Mouse (Mus musculus) forebrain, embryonic 14.5 days (tissue): Measurements from ENCODE around the gene S100a7a. TPM values are rescaled to one million over a fixed set of nuclear protein-coding genes. Genes with fewer than 3 reads are reported as not detected.

Source experiments
- ATAC-seq: fragments of 200-750 bp; cut with Nextera tagmentation; 2 replicates; pipeline ENCODE4 v1.8.0; 2017; ENCODE audit warnings: mild to moderate bottlenecking, moderate library complexity
- DNase-seq: peaks from one replicate; pipeline ENCODE4 v3.0.0-alpha.2; 2015; ENCODE audit warnings: low spot score
- H3K27ac ChIP-seq: fragments of 300-500 bp; sonication (generic); 2 replicates; pipeline ENCODE4 v1.5.1; 2014; ENCODE audit warnings: low read depth, mild to moderate bottlenecking, control low read depth, low read length, moderate library complexity
- H3K27me3 ChIP-seq: fragments of 300-500 bp; sonication (generic); replicated peaks from 2 replicates; pipeline ENCODE4 v1.6.1; 2014; ENCODE audit warnings: low read length, control low read depth, mixed read lengths; ENCODE audit not compliant: control insufficient read depth, insufficient read depth
- H3K36me3 ChIP-seq: fragments of 300-500 bp; sonication (generic); 2 replicates; pipeline ENCODE4 v1.6.1; 2014; ENCODE audit warnings: low read length, control low read depth; ENCODE audit not compliant: control insufficient read depth, insufficient read depth
- H3K4me1 ChIP-seq: fragments of 300-500 bp; sonication (generic); 2 replicates; pipeline ENCODE4 v1.6.1; 2014; ENCODE audit warnings: antibody characterized with exemption, low read length, control low read depth; ENCODE audit not compliant: control insufficient read depth, insufficient read depth
- H3K4me2 ChIP-seq: fragments of 300-500 bp; sonication (generic); 2 replicates; pipeline ENCODE4 v1.6.1; 2014; ENCODE audit warnings: mild to moderate bottlenecking, control low read depth, low read length
- H3K4me3 ChIP-seq: fragments of 300-500 bp; sonication (generic); 2 replicates; pipeline ENCODE4 v1.5.1; 2014; ENCODE audit warnings: low read depth, low read length, control low read depth
- H3K9ac ChIP-seq: fragments of 300-500 bp; sonication (generic); 2 replicates; pipeline ENCODE4 v1.6.1; 2014; ENCODE audit warnings: mild to moderate bottlenecking, low read length, control low read depth, moderate library complexity
- H3K9me3 ChIP-seq: fragments of 300-500 bp; sonication (generic); replicated peaks from 2 replicates; pipeline ENCODE4 v1.6.1; 2016; ENCODE audit warnings: low read length, control low read depth, mixed read lengths; ENCODE audit not compliant: control insufficient read depth
- WGBS: fragments of 180-500 bp; shearing (Covaris S2); extraction: QIAGEN DNeasy Blood & Tissue Kit; methylation state at CpG from one replicate; pipeline ENCODE4 v1.1.7; 2014; 5-methylcytosine and 5-hydroxymethylcytosine counted together
- polyA plus RNA-seq: library from polyadenylated mRNA; unstranded; fragments of >200 nt; fragmentation: Nextera tagmentation; extraction: Ambion mirVana; gene quantifications from 2 replicates; pipeline ENCODE4 v1.2.1, GENCODE M21; 2014

The S100a7a gene
- polyA plus RNA-seq, 1 experiment from 2014 or later = not detected

DNA sequence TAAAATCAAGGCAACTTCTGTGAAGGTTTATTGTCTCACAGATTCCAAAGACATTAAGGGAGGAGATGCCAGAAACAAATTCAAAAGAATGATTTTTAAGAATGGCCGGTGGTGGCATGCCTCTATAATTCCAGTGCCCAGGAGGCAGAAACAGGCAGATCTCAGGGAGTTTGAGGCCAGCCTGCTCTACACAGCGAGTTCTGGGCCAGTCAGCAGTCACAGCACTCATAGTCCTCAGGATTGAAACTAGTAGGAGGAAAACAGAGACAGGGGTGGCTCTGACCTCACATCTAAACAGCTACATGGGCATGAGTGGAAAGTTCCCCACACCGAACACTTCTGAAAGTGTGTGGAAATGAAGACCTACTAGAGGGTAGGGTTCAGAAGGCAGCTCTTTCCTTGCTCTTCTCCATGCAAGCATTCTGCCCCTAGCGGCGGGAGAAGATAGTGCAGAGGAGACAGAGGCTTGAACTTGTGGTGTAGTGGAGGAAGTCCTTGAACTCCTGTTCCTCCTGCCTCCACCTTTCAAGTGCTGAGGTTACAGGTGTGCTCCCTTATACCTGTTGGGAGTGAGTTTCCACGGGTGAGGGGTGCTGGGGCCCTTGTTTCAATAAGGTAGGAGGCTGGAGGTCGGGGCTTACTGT, 14.2 kb upstream of the S100a7a start:
- 53% methylated on average over 7 of the region's 7 CpGs for WGBS
- ATAC-seq (no peak), DNase-seq (peak; percentile 15)
- H3K9me3 ChIP-seq = no peaks in the 10 kb centered on the region
- no peak overlapping the region for H3K27ac ChIP-seq
- H3K4me1 ChIP-seq = no peaks in the 10 kb centered on the region
- H3K36me3 ChIP-seq = no peaks in the 10 kb centered on the region
- H3K9ac ChIP-seq = no peak overlapping the region
- no peak overlapping the region for H3K4me2 ChIP-seq
- H3K4me3 ChIP-seq = no peak overlapping the region
- no peaks in the 10 kb centered on the region for H3K27me3 ChIP-seq

- WGBS = 88% methylated on average over 7 of the region's 7 CpGs
Measured at GRCm38 (mm10) chr3:90640981-90641380, 12.8 kb upstream of the S100a7a start.

GRCm38 (mm10) chr3:90644220-90644619, 9.6 kb upstream of the S100a7a start:
- H3K36me3 ChIP-seq = no peaks in the 10 kb centered on the region
- no peak for ATAC-seq
- no peaks in the 10 kb centered on the region for H3K27me3 ChIP-seq
- 46% methylated on average over 3 of the region's 3 CpGs for WGBS
- no peak overlapping the region for H3K4me2 ChIP-seq
- H3K9ac ChIP-seq = no peak overlapping the region
- H3K4me1 ChIP-seq = no peaks in the 10 kb centered on the region
- no peak overlapping the region for H3K27ac ChIP-seq
- H3K9me3 ChIP-seq = no peaks in the 10 kb centered on the region
- DNase-seq = no peak
- H3K4me3 ChIP-seq = no peak overlapping the region

More at GRCm38 (mm10) chr3:90640981-90641380, 12.8 kb upstream of the S100a7a start:
- Histone ChIP-seq H3K4me2 (no peak overlapping the region), H3K4me1 (no peaks in the 10 kb centered on the region), H3K9ac (no peak overlapping the region), H3K36me3 (no peaks in the 10 kb centered on the region), H3K9me3 (no peaks in the 10 kb centered on the region), H3K4me3 (no peak overlapping the region), H3K27ac (no peak overlapping the region), H3K27me3 (no peaks in the 10 kb centered on the region)
- no peak for ATAC-seq
- DNase-seq = no peak

GRCm38 (mm10) chr3:90647291-90647690, 6.5 kb upstream of the S100a7a start:
- H3K4me1 ChIP-seq = no peaks in the 10 kb centered on the region
- H3K36me3 ChIP-seq = no peaks in the 10 kb centered on the region
- ATAC-seq (no peak), DNase-seq (no peak)
- H3K9me3 ChIP-seq = no peaks in the 10 kb centered on the region
- no peak overlapping the region for H3K4me3 ChIP-seq
- H3K9ac ChIP-seq = no peak overlapping the region
- no peak overlapping the region for H3K27ac ChIP-seq
- WGBS = 82% methylated on average over 1 of the region's 1 CpGs
- H3K4me2 ChIP-seq = no peak overlapping the region
- H3K27me3 ChIP-seq = no peaks in the 10 kb centered on the region

DNA sequence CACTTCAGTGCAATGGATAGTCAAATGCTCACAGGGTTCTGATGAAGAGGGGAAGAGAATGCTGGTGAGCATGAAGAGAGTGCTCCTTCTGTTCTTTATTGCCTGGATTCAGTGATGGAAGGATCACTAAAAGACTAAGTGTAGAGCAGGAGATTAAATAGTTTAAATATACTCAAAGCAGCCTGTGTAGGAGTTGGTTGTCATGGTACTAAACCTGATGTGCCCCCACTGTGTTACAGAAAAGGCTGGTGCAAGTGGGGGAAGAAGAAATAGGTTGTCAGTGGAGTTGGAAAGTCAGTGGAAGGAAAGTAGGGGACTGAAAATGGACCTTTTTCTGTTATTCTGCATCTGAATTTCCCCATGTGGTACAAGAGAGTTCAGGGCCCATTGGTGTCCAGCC, 4.8 kb upstream of the S100a7a start:
- DNase-seq (no peak), ATAC-seq (no peak)
- Histone ChIP-seq H3K27ac (no peak overlapping the region), H3K27me3 (no peaks in the 10 kb centered on the region), H3K9me3 (no peaks in the 10 kb centered on the region), H3K36me3 (no peaks in the 10 kb centered on the region), H3K4me1 (no peaks in the 10 kb centered on the region), H3K9ac (no peak overlapping the region), H3K4me2 (no peak overlapping the region), H3K4me3 (no peak overlapping the region)

GRCm38 (mm10) chr3:90649832-90650231, 4.0 kb upstream of the S100a7a start:
- no peak overlapping the region for H3K4me3 ChIP-seq
- no peak overlapping the region for H3K9ac ChIP-seq
- H3K4me1 ChIP-seq = no peaks in the 10 kb centered on the region
- H3K9me3 ChIP-seq = no peaks in the 10 kb centered on the region
- H3K27ac ChIP-seq = no peak overlapping the region
- no peak overlapping the region for H3K4me2 ChIP-seq
- no peak for DNase-seq
- no peaks in the 10 kb centered on the region for H3K27me3 ChIP-seq
- 90% methylated on average over 2 of the region's 2 CpGs for WGBS
- H3K36me3 ChIP-seq = no peaks in the 10 kb centered on the region
- no peak for ATAC-seq

GRCm38 (mm10) chr3:90652878-90653508, 824 bp upstream of the S100a7a start:
- Histone ChIP-seq H3K27ac (no peak overlapping the region), H3K27me3 (no peaks in the 10 kb centered on the region), H3K36me3 (no peaks in the 10 kb centered on the region), H3K4me1 (no peaks in the 10 kb centered on the region), H3K9me3 (no peaks in the 10 kb centered on the region), H3K4me2 (no peak overlapping the region), H3K9ac (no peak overlapping the region), H3K4me3 (no peak overlapping the region)
- DNase-seq = peak; percentile 91
- 33% methylated on average over 5 of the region's 5 CpGs for WGBS
- ATAC-seq = peak; percentile 80

DNA sequence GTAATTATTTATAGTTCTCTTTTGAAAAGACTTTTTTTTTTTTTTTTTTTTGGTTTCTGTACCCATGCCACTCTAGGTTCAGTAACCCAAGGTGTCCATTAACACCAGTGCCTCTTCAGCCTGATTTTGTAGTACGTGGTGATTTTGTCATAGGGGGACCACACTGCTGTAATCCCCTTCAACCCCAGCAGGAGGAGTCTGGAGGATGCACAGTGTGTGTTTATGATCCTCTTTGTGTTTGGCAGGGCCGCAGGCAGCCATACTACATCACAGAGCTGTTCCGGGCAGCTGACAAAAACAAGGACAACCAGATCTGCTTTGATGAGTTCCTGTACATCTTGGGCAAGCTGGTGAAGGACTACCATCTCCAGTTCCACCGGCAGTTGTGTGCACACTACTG, 3.6 kb downstream of the S100a7a start:
- 73% methylated on average over 4 of the region's 4 CpGs for WGBS
- no peak for ATAC-seq
- DNase-seq = peak; percentile 3
- Histone ChIP-seq H3K9ac (no peak overlapping the region), H3K4me2 (no peak overlapping the region), H3K4me3 (no peak overlapping the region), H3K4me1 (no peaks in the 10 kb centered on the region), H3K27me3 (no peaks in the 10 kb centered on the region), H3K9me3 (no peaks in the 10 kb centered on the region), H3K36me3 (no peaks in the 10 kb centered on the region), H3K27ac (no peak overlapping the region)

DNA sequence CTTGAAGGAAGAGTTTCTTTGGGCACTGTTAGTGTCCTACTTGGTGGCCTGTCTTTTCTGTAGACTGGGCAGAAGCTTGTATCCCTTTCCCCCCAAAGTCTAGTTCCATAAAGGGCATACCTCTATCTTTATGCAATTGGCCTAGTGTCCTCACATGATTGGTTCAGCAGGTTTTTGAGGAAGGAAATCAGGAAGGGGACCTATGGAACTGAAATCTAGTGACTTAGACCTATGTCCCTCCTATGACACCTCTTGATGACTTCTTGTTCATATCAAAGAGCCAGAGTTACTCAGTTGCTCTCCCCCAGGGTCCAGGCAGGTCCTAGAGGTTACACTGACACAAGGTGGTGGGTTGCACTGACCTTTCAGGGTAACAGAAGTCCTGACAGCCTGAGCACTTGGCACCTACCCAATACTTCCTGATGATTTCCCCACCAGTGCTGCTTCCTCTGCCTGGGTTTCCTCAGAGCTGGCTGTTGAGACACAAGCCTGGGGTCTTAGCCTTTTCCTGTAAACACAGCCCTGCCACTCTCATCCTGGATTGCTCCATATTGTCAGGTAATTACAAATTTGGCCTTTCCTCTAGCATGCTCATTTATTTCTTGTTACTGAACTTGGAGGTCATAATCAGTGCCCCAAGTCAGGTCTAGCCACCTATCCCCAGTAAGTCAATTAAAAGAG, 5.7 kb downstream of the S100a7a start:
- DNase-seq (no peak), ATAC-seq (no peak)
- Histone ChIP-seq H3K27me3 (no peaks in the 10 kb centered on the region), H3K27ac (no peak overlapping the region), H3K4me2 (no peak overlapping the region), H3K9me3 (no peaks in the 10 kb centered on the region), H3K9ac (no peak overlapping the region), H3K4me1 (no peaks in the 10 kb centered on the region), H3K4me3 (no peak overlapping the region), H3K36me3 (no peaks in the 10 kb centered on the region)
